Mouse (Mus musculus) spleen, postnatal 4 days (tissue): Measurements from ENCODE around the gene Rimbp3.
A peak's percentile ranks its signal among the peaks of the same experiment; 100 is the strongest.
"Not testable (repeated sequence)": the region's sequence is repeated elsewhere in the genome, so short reads cannot be mapped to it uniquely, and the experiment has no call there.

Experiments used
- DNase-seq, 2 experiments: peaks; one replicate each; pipeline ENCODE4 v3.0.0; 2022; ENCODE audit warnings: low spot score in 2 of 2

The Rimbp3 gene

DNA sequence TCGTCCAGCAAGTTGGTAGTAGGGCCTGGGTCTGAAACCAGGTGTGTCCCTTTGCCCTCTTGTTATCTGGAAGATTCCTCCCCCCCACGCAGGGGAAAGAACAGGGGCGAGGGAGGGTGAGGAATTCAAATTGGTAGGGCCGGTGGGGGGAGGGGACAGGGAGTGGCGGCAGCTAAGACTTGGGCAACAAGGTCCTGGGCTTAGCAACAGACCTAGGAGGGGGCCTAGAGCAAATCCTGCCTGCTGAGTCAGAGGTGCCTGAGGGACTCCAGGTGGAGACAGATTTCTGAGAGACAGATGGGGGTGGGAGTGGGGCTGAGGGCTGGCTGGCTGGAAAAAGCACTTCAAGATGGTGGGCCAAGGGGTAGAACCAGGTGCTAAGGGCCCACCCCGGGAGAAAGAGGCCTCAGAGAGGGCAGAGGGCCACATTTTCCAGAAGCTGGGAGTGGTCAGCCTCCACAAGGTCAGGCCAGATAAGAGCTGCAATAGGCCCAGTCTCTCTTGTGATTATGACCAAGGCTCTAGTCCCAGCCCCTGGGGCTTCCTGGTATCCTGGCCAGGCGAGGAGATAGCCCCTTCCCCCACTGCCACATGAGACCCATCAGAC is 11.8 kb downstream of the Rimbp3 start:
- no peak for DNase-seq

DNA sequence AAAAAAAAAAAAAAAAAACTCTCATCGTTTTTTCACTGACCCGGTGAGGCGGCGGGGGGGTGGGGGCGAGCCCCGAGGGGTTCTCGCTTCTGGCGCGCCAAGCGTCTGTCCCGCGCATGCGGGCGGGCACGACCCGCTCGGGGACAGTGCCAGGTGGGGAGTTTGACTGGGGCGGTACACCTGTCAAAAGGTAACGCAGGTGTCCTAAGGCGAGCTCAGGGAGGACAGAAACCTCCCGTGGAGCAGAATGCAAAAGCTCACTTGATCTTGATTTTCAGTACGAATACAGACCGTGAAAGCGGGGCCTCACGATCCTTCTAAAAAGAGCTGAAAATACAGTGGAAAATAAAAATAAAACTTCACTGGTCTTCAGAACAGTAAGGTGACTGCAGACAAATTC is 13.8 kb downstream of the Rimbp3 start:
- DNase-seq: peak; percentile 96 to 100

DNA sequence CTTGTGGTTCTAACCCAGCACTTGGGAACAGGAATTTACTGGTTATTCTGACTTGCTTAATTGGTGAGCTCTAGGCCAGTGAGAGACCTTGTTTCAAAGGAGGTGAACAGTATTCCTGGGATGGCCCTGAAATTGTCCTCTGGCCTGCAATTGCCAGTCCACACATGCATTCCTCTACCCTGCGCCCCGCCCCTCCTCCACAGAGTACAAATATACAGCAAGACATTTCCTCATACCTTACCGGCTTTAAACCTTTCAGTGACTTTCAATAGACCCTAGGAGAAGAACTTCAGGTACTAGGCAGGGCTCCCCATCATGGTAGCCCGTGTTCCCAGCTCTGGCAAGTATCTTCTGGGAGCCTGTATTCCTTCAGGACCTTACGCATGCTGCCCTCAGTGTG is 17.2 kb downstream of the Rimbp3 start:
- no peak for DNase-seq

DNA sequence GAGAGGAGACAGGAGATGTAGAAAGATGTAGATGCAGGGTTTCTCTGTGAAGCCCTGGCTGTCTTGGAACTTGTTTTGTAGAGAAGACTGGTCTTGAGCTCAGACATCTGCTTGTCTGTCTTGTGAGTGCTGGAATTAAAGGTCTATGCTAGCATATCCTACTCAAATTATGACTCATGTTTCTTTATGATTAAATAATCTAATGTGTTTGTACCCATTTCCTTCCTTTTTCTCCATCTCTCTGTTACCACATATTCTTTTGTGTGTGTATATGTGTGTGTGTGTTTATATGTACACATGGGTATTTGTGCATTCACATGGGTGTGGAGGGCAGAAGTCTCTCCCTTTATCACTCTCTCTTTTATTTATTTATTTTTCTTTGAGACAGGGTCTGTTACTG is 18.1 kb downstream of the Rimbp3 start:
- DNase-seq: no peak

DNA sequence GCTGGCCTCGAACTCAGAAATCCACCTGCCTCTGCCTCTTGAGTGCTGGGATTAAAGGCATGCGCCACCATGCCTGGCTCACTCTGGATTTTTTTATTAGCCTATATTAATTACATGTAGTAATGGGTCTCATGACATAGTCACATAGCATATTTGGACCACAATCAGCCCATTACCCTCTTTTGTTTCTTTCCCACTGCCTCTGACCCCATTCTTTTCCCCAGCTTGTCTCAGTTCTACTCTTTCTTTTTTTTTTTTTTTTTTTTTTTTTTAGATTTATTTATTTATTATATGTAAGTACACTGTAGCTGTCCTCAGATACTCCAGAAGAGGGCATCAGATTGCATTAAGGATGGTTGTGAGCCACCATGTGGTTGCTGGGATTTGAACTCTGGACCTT is 23.1 kb downstream of the Rimbp3 start:
- DNase-seq: not testable (repeated sequence)

DNA sequence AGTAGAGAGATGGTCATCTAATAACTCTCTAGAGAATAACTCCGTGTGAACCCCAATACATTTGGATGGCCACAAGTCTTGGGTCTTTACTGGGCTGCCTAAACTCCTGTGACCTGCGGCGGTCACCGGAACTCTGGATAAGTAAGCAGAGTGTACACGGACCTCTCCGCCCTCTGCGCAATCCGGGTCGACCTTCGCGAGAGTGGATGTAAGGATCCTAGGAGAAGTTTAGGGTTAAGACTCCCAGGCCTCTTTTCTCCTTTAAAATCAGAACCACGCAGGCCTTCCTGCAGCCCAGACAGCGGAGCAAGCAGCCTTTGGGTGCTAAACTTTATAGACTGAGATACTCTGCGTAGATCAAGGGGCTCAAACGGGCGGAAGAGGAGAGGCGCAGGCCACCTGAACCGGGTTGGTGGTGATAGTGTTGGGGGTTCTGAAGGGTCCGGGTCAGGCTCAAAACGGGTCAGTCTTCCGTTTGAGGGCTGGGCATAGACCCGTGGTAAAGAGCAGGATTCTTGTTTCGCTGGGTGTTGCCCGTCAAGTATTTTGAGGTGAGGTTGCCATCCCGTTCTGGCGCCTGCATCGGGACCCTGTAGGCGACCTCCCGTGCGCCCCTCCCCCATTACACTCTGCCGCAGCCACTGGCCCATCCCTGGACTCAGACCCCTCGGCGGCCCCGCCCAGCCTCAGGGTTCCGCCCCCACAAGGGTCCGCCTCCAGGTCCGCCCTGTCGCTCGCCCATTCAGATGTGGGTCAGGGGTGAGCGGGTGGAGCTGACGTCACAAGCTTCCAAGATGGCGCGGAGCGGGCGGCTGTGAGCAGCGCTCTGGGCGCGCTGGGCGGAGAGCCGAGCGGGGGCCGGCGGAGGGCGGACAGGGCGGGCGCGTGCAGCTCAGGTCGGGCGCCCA is 24.6 kb downstream of the Rimbp3 start, which contains the start of gene Hic2:
Gene Hic2 (plus strand): TSS at position 779 of the 908 bp plus-strand sequence.
- DNase-seq: peak; percentile 84 to 90

DNA sequence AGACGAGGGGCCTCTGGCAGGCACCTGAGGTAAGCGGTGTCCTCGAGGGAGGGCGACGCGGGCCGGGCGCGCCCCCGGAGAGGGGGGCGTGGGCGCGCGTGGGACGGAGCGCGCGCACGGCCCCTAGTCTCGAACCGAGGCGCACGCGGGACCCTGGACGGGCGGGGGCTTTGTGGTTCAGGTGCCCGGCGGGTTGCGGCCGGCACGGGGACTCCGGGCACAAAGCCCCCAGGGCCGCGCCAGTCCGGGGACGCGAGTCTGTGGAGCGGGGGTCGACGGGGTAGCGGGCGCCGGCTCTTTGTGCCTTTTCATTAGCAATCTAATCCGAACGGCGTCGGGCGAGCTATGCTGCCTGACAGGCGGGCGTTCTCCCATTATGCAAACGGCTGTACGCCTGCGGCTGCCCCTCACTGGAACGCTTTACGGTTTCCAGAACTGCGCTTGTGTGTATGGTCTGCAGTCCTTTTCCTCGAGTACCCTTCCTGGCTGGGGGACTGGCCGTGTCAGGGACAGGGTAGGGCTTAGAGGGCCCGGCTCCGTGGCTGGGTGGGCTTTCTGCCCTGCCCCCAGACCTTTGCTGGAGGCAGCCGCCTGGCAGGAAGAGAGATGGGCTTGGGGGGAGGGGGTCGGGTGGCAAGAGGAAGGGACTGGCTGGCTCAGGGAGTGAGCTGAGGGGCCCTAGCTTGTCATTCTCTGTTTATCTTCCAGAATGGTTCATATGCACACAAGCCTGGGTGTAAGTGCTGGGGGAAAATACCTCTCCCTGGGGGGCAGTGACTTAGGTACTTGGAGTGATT is 25.5 kb downstream of the Rimbp3 start:
- DNase-seq: peak in 1 of 2 experiments; percentile 72

DNA sequence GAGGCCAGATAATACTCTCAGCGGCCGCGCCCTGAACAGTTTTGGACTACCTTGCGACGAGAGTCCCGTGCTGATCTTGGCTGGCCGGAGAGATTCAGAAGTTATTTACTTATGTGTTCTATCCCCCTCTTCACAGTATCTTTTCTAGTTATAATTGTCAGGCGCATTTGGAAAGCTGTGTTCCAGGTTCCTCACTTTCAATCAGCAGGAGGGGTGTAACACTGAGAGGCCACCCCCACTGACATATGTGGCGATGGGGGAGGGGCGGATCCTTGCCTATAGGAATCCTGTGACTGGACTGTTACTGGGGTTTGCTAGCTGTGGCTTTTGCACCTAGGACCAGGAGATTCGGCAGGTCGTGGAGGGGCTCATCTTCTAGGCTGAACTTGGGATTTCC is 26.1 kb downstream of the Rimbp3 start:
- peak in 1 of 2 experiments; percentile 63 for DNase-seq

DNA sequence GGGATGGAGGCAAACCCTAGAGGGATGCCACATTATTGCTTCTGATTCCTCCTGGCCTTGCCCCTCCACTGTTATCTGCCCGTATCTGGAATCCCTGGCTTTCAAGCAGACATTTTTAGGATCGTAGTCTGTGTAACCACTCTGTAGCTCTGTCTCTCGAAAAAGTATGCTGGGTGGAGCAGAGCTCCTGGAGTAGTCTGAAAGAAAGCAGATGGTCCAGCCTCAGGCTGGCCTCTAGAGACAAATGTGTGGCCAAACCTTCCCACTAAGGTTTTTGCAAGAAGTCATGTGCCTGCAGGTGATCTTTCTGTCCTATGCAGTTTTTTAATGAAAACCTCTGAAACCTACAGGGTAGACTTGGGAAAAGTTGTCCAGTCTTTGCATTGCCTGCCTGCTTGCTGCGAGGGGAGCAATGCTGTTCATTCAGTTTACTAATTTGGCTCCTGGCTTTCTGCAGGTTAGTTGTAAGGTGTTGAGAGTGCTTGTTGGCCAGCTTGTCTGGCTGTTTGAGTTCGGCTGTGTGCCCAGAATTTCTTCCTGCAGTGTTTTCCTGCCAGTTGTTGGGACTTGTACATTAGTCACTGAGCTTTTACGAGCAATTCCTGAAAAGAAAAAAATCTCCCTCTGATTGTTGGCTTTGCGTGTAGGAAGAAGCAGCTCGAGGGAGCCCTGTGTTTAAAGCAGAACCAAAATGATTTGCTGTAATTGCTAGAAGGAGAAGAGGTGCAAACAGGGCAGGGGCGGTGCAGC is 26.7 kb downstream of the Rimbp3 start:
- no peak for DNase-seq

DNA sequence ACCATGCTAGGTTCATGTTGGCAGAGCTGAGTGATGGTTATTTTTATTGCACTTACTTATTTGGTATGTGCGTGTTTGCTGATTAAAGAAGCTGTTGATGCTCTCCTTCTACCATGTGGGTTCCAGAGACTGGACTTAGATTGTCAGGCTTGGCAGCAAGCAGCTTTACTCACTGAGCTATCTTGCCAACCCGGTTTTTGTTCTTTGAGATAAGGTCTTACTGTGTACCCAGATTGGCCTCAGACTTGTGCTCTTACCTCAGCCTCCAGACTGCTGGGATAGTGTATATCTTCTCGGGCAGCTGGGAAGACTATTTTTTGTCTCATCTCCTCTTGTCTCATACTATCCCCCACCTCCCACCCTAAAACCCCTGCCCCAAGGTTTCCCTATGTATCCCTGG is 29.2 kb downstream of the Rimbp3 start:
- DNase-seq: no peak

DNA sequence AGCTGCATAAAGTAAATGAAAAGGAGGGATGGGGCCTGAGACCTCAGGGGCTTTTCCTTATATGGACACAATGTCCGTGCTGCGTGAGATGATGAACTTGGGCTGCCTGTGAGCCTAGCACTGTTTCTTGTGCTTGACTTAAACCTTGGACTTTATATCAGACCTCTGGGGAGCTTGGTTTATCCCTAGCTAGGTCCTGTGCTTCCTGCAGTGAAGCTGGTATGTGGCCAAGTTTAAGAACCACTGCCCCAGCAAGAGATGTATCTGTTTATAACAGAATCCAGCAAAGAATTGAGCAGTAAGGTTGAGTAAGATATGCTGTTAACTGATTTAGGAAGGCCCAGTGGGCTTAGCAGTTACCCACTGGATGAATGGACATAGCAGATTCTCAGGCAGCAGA is 31.0 kb downstream of the Rimbp3 start:
- no peak for DNase-seq

DNA sequence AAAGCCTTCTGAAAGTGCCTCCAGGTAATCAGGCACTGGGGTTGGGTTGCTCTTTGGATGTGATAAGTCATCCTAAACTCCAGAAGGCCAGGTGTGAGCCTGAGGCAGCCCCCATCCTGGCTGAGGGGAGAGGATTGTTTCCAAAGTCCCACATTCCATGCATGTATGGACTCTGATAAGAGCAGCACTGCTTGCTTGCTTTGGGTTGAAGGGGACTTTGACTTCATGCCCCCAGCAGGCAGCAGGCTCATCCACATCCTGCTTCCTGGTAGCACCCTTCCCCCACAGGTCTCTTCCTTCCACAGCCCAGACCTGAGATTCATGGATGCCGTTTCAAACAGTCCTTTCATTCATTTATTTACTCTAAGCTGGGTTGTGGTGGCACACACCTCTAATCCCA is 35.3 kb downstream of the Rimbp3 start:
- DNase-seq: no peak

DNA sequence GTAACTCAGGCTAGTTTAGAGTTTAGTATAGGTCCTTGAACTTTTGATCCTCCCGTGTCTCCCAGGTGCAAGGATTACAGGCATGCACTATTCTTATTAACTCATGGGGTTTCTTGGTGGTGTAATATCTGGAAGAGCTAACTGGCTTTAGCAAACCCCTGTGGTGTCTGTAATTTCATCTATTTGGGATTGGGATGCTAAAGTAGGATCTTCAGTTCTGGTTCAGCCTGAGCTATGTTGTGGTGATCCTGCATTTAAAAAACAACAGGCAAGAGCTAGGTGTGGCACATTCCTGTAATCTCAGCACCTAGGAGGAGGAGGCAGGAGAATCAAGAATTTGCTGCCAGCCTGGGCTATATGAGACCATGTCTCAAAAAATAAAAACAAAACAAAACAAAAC is 36.6 kb downstream of the Rimbp3 start:
- DNase-seq: no peak

DNA sequence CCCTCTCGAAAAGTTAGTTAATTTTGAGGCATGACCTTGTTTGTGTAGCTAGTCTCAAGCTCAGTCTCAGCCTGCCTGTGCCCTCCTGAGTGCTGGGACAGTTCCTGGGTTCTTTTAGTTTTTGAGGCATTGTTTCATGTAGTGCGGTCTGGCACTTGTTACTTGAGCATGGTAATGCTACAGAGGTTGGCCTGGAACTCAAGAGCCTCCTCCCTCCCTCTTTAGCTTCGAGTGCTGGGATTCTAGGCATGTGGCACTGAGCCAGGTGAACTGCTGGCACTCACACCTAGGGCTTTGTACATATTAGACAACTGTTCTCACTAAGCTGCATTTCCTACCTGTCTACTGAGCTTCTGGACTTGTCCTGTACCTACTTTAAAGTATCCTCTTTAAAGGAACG is 39.3 kb downstream of the Rimbp3 start:
- no peak for DNase-seq

DNA sequence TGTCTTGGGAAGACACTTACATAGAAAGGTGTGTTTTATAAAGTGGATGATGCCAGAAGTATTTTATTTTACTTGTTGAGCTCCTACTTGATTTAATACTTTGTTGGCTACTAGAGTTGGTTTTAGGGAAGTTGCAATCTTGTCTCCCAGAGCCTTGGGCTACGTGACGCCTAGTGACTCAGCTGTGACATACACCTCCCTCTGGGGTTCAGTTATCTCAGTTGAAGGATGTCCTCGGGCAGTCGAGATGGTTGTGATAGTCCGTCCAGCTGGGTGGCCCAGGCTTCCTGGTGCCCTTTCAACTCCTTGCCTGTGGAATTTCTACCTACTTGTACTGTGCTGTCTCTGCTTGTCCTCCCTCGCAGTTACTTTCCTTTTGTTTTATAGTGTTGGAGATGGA is 40.7 kb downstream of the Rimbp3 start:
- no peak for DNase-seq

DNA sequence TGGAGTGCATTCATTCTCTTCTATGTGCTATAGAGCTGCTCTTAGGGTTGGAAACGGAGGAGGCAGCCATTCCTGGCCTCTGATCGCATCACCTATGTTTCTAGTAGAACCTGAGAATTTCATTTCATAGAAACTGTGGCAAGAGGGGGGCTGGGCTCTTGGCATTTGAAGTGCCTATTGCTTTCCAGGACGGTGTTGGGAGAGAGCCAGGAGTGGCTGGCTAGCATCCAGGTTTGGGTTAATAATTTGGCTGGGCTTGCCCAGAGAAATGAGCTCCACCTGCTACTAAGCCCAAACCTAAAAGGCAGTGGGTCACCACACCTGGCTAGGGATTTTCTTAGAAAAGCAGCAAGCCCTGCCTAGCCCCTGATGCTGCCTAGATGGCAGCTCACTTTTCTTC is 43.1 kb downstream of the Rimbp3 start:
- DNase-seq: peak in 1 of 2 experiments; percentile 38

DNA sequence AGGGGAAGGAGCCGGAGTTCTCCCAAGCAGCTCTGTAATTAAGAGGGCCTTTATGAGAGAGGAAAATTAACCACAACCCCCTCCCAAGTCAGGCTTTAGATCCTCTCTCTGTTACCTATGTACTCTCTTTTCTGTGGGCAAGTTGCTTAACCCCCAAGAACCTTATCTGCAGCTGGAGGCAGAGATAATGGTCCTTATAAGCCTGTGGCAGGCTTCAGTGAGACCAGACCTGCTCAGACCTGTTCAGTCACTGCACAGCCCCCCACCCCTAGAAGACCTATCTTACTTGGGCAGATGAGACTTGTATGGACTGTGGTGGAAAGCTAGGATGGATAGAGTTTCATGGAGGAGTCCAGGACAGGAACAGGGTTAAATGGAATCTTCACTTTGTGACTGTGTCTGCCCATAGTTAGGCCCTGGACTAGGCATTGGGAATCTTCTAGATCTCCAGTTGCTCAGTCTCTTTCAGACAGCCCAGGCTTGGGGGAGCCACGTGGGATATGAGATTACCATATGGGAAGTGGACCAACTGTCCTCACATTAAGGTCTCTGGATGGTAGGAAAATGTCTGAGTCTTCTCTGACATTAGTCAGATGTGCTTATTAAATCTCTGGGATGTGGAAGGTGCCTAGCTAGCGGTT is 43.8 kb downstream of the Rimbp3 start:
- DNase-seq: no peak

DNA sequence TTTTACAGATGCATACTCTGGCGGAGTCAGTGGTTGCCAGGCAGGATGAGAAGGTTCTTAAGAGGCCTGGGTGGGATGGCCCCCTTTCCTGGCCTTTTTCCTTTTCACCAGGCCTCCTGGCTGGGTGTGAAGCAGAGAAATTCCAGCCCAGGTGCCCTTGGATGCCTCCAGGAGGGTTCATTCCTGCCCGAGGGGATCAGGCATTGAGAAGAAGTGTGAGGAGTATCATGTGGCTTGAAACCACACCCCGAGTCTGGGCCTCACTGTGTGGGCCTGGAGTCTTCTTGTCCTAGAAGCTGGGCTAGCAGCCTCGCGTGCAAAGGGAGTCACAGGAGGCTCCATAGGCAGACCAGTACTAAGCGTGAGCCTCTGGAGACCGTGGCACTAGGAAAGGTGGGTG is 44.4 kb downstream of the Rimbp3 start:
- DNase-seq: no peak

DNA sequence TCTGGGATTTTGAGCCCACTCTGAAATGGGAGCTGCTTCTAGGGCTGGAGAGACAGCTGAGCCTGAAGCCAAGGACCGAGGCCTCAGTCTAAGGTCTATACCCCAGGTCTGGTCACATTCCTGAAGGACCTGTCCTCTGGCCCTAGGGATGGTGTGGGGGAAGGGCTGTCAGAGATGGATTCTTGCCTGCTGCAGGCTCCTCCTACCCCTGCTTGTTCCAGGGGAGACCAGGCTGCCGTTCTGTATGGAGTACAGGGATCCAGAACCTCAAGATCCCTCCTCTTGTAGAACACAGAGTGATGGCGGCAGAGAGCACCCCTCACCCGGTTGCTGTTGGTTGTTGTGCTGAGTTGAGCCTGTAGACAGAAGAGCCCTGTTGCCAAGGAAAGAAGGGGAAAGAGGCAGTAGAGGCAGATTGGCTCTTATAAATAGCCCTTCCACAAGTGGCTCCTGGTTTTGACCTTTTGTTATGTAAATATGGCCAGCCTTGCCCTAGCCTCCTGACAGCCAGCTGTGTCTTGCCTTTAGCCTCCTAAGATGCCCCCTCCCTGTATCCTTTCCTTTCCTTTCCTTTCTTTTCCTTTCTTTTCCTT is 45.7 kb downstream of the Rimbp3 start:
- DNase-seq: no peak

DNA sequence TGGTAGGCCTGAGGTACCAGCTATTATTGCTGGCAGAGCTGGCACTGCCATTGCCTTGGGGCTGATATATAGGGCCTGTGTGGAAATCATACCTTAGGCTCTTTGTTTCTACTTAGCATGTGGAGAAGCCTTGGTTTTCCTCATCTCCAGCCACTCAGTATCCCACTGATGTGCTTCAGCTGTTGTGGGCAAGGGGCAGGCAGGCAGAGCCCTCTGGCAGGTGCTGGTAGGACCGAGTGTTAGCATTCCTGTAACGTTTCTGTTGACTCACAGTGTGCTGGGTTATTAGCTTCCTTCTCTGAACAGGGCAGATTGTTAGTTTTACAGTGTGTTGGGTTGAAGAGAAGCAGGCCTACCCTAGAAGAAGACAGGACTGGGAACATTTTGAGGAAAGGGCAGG is 46.9 kb downstream of the Rimbp3 start:
- no peak for DNase-seq

DNA sequence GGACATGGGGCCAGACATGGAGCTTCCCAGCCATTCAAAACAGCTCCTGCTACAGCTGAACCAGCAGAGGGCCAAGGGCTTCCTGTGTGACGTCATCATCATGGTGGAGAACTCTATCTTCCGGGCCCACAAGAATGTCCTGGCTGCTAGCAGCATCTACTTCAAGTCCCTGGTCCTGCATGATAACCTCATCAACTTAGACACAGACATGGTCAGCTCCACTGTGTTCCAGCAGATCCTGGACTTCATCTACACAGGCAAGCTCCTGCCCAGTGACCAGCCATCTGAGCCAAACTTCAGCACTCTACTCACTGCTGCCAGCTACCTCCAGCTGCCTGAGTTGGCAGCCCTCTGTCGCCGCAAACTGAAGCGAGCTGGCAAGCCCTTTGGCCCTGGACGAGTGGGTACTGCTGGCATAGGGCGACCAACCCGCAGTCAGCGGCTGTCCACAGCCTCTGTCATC is 49.0 kb downstream of the Rimbp3 start:
- DNase-seq: no peak
